Mouse (Mus musculus) embryonic facial prominence, embryonic 15.5 days (tissue): ENCODE measurements around the gene Chn1. TPM values are rescaled to one million over a fixed set of nuclear protein-coding genes. Genes with fewer than 3 reads are reported as not detected.

Source experiments
- ATAC-seq: fragments of 200-750 bp; cut with Nextera tagmentation; 2 replicates; pipeline ENCODE4 v1.8.0; 2017; ENCODE audit warnings: low read depth, moderate TSS enrichment; ENCODE audit not compliant: insufficient number of reproducible peaks, low FRiP score, low TSS enrichment
- H3K27ac ChIP-seq: fragments of 300-500 bp; sonication (generic); replicated peaks from 2 replicates; pipeline ENCODE4 v1.5.1; 2015; ENCODE audit warnings: mild to moderate bottlenecking, inconsistent platforms
- H3K27me3 ChIP-seq: fragments of 300-500 bp; sonication (generic); 2 replicates; pipeline ENCODE4 v1.6.1; 2015; ENCODE audit warnings: inconsistent platforms
- H3K36me3 ChIP-seq: fragments of 300-500 bp; sonication (generic); 2 replicates; pipeline ENCODE4 v1.6.1; 2015; ENCODE audit warnings: mild to moderate bottlenecking, inconsistent platforms
- H3K4me1 ChIP-seq: fragments of 300-500 bp; sonication (generic); 2 replicates; pipeline ENCODE4 v1.6.1; 2015; ENCODE audit warnings: inconsistent platforms
- H3K4me2 ChIP-seq: fragments of 300-500 bp; sonication (generic); replicated peaks from 2 replicates; pipeline ENCODE4 v1.6.1; 2015; ENCODE audit warnings: mild to moderate bottlenecking, inconsistent platforms
- H3K4me3 ChIP-seq: fragments of 300-500 bp; sonication (generic); replicated peaks from 2 replicates; pipeline ENCODE4 v1.5.1; 2015; ENCODE audit warnings: mild to moderate bottlenecking, inconsistent platforms
- H3K9ac ChIP-seq: fragments of 300-500 bp; sonication (generic); 2 replicates; pipeline ENCODE4 v1.6.1; 2015; ENCODE audit warnings: inconsistent platforms
- H3K9me3 ChIP-seq: fragments of 300-500 bp; sonication (generic); replicated peaks from 2 replicates; pipeline ENCODE4 v1.6.1; 2016; ENCODE audit warnings: inconsistent platforms
- WGBS: fragments of 180-500 bp; shearing (Covaris S2); methylation state at CpG from one replicate; pipeline ENCODE4 v1.1.7; 2015; 5-methylcytosine and 5-hydroxymethylcytosine counted together
- polyA plus RNA-seq: library from polyadenylated mRNA; unstranded; fragments of >200 nt; fragmentation: Nextera tagmentation; extraction: Ambion mirVana; gene quantifications from 2 replicates; pipeline ENCODE4 v1.2.1, GENCODE M21; 2015

Gene Chn1
- polyA plus RNA-seq, 1 experiment from 2014 or later, result 25.2 TPM

DNA sequence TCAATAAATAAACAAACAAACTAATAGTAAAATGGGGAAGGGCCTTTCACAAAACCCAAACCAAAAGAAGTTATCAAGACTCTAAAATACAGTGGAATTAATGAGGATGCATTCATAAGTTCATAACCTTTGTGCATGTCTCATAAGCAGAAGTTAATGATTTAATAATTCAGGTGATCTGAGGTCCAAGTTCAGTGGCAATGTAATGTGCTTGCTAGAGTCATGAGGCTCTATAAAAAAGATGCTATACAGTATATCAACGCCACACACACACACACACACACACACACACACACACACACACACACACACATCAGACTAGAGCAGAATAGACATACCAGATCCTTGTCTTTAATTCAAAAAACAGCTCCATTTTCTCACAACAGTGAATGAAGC is 28.8 kb downstream of the Chn1 start:
- no peak for ATAC-seq
- Histone ChIP-seq H3K4me2 (no peak overlapping the region), H3K9me3 (no peaks in the 10 kb centered on the region), H3K27me3 (no peaks in the 10 kb centered on the region), H3K4me1 (peaks cover 6% of the 10 kb centered on the region; the same call in 1 of the 2 replicates), H3K4me3 (no peak overlapping the region), H3K9ac (no peak overlapping the region), H3K27ac (no peak overlapping the region), H3K36me3 (no peaks in the 10 kb centered on the region)
- WGBS, result 80% methylated on average over 1 of the region's 1 CpGs

DNA sequence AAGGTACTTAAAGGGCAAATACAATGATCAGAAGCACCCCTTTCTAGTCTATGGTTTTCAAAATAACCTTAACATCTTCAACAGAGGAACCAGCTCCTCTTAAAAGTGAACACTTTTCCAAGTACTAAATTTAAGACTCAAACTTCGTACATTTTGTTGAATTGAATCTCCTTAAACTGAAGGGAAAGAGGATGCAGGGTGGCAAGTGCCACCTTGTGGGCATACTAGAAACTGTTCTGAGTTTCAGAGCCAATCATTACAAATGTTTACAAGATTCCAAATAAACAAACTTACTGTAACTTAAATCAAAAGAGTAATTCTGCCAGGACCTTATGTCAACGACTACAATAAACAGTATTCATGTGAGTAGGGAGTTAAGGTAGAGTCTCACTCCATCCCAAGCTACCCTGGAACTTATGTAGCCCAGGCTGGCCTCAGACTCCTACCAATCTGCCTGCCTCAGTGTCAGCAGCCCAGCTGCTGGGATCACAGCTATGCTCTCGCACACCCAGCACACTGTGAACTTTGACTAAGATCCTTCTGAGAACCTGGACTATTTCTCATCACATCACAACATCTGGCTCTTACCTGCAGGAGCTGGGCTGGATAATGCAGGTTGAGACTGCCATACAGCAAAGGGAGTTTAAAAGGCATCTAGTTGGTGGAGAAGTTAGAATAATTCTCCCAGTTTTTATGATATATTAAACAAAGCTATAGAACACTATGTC is 29.3 kb downstream of the Chn1 start:
- Histone ChIP-seq H3K36me3 (no peaks in the 10 kb centered on the region), H3K9ac (no peak overlapping the region), H3K27me3 (no peaks in the 10 kb centered on the region), H3K27ac (no peak overlapping the region), H3K9me3 (no peaks in the 10 kb centered on the region), H3K4me2 (no peak overlapping the region), H3K4me1 (peaks cover 6% of the 10 kb centered on the region; the same call in 1 of the 2 replicates), H3K4me3 (no peak overlapping the region)
- no peak for ATAC-seq
- WGBS, result 40% methylated on average over 3 of the region's 3 CpGs

DNA sequence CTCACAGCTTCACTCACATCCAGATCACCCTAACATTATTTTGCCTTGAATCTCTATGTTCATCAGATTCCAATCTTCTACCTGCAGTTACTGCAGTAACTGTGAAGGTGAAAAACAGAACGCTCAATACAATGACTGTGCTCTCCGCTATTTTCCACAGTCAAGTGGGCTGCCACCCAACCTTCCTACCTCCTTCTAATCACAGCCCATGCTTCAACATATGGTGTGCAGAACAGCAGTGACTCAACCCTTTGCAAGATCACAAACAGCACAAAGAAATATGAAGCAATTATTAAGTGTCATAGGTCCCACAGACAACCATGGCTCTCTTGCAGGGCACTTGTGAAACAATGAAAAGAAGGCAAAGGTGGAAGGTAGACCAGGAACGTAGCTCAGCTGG is 33.9 kb downstream of the Chn1 start:
- H3K27ac ChIP-seq, result no peak overlapping the region
- H3K9me3 ChIP-seq, result no peaks in the 10 kb centered on the region
- no peak overlapping the region for H3K4me3 ChIP-seq
- ATAC-seq, result no peak
- H3K4me1 ChIP-seq, result peaks cover 6% of the 10 kb centered on the region; the same call in 1 of the 2 replicates
- no peak overlapping the region for H3K4me2 ChIP-seq
- no peak overlapping the region for H3K9ac ChIP-seq
- H3K27me3 ChIP-seq, result no peaks in the 10 kb centered on the region
- H3K36me3 ChIP-seq, result no peaks in the 10 kb centered on the region
- WGBS, result 83% methylated on average over 3 of the region's 3 CpGs

DNA sequence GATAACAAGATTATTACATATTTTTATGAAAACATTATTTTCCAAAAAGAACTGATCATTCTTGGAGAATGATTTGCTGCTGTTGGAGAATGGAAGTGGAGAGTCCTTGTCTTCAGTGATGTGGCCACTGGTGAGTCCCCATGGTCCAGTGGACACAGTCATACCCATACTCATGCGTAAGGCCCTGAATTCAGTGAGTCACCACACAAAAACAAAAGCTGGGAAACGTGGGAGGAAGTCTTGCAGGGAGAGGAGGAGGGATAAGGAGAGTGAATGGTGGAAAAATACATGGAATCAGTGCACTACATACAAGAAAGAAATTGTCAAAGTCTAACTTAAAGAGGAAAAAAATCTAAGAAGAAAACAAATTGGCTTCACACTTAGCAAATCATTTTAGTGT is 47.3 kb downstream of the Chn1 start:
- no peak for ATAC-seq
- 66% methylated on average over 2 of the region's 2 CpGs for WGBS
- no peak overlapping the region for H3K27ac ChIP-seq

DNA sequence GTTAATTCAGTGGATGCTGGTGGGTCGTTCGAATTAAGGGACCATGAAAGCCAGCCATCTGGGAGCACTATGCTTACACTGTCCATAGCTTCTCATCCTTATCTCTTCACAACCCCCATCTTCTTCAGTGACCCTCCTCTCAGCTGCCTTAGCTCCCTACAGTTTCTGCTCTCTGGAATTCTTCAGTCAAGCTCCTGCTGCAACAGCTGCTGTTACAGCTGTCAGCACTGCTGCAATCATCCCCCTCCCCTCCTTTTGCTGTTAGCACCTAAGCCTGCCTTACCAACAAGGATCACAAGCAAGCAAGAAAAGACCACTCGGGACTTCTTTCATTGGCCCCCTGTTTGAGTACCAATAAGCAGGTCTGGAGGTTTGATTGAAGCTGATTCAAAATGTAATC is 50.2 kb downstream of the Chn1 start:
- Histone ChIP-seq H3K4me2 (no peak overlapping the region), H3K9ac (no peak overlapping the region), H3K36me3 (no peaks in the 10 kb centered on the region), H3K9me3 (no peaks in the 10 kb centered on the region), H3K27ac (no peak overlapping the region), H3K4me1 (peaks cover 10% of the 10 kb centered on the region), H3K27me3 (no peaks in the 10 kb centered on the region), H3K4me3 (no peak overlapping the region)
- no peak for ATAC-seq
- 62% methylated on average over 3 of the region's 3 CpGs for WGBS

More for the DNA sequence above, 47.3 kb downstream of the Chn1 start:
- Histone ChIP-seq H3K4me2 (no peak overlapping the region), H3K4me3 (no peak overlapping the region), H3K36me3 (no peaks in the 10 kb centered on the region), H3K9me3 (no peaks in the 10 kb centered on the region), H3K4me1 (no peaks in the 10 kb centered on the region; the same call in 1 of the 2 replicates), H3K27me3 (no peaks in the 10 kb centered on the region), H3K9ac (no peak overlapping the region)

DNA sequence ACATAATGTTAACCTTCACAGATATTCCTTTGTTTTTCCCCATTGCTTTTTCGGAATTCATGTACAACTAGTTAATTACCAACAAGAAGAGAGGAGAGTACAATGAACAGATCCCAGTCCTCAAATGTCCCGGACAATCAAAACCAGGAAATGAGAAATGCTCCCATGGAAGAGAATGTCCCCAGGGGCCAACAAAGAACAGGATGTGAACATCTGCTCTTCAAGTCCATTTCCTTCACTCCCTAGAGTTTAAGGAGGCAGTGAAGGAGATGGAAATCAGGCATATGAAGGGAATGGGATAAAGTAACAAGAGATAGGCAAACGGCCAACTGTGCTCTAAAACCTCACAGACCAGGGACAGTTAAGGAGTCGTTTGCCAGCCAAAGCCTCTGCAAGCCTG is 53.3 kb downstream of the Chn1 start:
- no peak for ATAC-seq
- H3K4me2 ChIP-seq, result no peak overlapping the region
- no peak overlapping the region for H3K9ac ChIP-seq
- no peaks in the 10 kb centered on the region for H3K27me3 ChIP-seq
- no peaks in the 10 kb centered on the region for H3K36me3 ChIP-seq
- H3K4me3 ChIP-seq, result no peak overlapping the region
- no peaks in the 10 kb centered on the region for H3K9me3 ChIP-seq
- 25% methylated on average over 4 of the region's 4 CpGs for WGBS
- peaks cover 10% of the 10 kb centered on the region for H3K4me1 ChIP-seq
- H3K27ac ChIP-seq, result no peak overlapping the region

DNA sequence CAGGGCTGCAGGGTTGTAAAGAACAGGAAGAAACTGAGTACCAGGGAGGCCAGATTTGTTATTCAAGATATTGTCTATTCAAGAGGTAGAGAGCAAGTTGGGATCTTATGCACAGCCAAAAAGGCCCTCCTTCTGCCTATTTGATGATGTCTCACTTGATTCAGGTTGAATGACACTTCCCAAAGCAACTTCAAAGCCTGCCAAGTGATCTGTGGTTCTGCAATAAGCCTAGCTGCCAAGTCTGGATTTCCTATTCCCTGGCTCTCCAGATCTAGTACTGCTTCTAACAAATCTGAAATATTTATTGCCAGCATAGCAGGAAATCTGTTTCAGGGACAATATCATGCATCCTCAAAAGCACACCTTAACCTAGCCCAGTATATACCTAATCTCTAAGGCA is 62.7 kb downstream of the Chn1 start:
- Histone ChIP-seq H3K4me3 (no peak overlapping the region), H3K36me3 (no peaks in the 10 kb centered on the region), H3K4me1 (no peaks in the 10 kb centered on the region), H3K27ac (no peak overlapping the region), H3K27me3 (no peaks in the 10 kb centered on the region), H3K9me3 (no peaks in the 10 kb centered on the region), H3K4me2 (no peak overlapping the region), H3K9ac (no peak overlapping the region)
- no peak for ATAC-seq

DNA sequence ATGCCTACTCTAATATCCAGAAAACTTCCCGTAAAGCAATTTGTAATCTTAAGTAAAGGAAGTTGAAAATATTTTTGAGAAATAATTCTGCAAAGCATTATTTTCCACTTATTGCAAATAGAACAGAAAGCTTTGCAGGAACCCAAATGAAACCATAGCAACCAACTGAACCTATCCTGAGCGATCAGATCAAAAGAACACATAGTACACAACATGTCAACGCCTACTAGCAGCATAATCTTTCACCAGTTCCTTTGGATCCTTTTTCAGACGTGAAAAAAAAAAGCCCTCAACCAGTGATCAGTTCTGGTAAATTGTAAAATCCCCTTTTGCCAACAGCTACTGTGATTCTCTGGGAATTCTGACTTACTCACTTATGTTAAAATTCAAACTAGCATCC is 82.1 kb downstream of the Chn1 start:
- Histone ChIP-seq H3K4me1 (no peaks in the 10 kb centered on the region), H3K4me2 (no peak overlapping the region)
- WGBS, result 64% methylated on average over 4 of the region's 4 CpGs

DNA sequence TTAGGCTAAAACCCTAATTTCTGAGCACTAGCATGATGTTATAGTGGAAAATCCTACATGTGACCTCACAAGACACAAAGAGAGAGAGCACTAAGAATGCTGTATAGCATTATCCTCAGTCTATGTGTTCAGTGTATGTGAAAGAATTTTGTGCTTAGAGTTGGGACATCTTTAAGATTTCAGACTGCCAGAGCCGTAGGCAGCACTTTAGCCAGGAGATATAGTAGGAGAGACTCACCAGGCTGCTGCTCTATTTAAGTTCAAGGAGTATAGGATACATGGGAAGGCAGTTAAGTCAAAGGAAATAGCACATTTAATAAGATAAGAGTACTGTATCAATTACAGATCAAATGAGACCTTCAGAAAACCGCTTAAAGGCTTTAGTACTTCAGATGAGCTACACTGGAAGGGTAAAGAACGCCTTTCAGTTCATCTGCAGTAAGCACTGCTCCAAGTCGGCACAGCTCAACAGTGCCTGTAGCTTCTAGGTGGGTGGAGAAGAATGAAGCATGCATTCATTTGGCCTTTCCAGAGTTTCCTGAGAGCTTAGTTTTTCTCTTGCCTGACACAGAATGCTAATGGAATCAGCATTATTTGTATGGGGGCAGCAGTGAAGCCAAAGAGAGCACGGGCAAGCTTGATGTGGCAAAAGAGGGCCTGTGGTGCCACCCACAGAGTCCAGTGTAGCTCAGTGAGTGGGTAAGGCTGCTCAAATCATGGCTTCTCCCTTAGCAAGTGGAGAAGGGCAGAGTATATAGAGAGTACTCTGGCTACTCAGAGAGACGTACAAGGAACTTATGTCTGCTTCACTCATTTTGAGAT is 84.2 kb downstream of the Chn1 start:
- H3K9ac ChIP-seq, result no peak overlapping the region
- no peak overlapping the region for H3K4me2 ChIP-seq
- 81% methylated on average over 6 of the region's 6 CpGs for WGBS
- H3K4me3 ChIP-seq, result no peak overlapping the region
- H3K27ac ChIP-seq, result no peak overlapping the region
- no peaks in the 10 kb centered on the region for H3K4me1 ChIP-seq
- ATAC-seq, result no peak
- no peaks in the 10 kb centered on the region for H3K9me3 ChIP-seq
- H3K27me3 ChIP-seq, result no peaks in the 10 kb centered on the region
- H3K36me3 ChIP-seq, result no peaks in the 10 kb centered on the region

More for the DNA sequence above, 82.1 kb downstream of the Chn1 start:
- ATAC-seq, result no peak
- Histone ChIP-seq H3K9ac (no peak overlapping the region), H3K36me3 (no peaks in the 10 kb centered on the region), H3K4me3 (no peak overlapping the region), H3K9me3 (no peaks in the 10 kb centered on the region), H3K27ac (no peak overlapping the region), H3K27me3 (no peaks in the 10 kb centered on the region)

DNA sequence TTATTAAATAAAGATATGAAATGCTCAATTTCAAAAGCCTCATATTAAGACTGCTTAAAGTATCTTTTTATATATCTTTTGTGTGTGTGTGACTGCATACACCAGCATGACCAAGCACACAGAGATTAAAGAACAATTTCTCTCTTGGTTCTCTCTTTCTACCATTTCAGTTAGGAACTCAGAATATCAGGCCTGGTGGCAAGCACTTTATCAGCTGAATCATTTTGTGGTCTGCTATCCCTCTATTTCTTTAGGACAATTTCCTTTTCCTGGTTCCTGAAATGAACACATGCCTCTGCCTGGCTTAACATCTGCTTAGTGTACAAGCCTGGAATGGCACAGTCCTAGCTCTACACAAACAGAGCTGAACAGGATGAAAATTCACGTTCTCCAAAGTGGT is 92.6 kb downstream of the Chn1 start:
- WGBS, result 16% methylated on average over 1 of the region's 1 CpGs
- Histone ChIP-seq H3K4me2 (no peak overlapping the region), H3K4me3 (no peak overlapping the region), H3K4me1 (no peaks in the 10 kb centered on the region), H3K27ac (0 out of 2 replicates have a peak overlapping the region, but pooled peaks have one; percentile 11), H3K36me3 (no peaks in the 10 kb centered on the region), H3K9me3 (no peaks in the 10 kb centered on the region), H3K9ac (no peak overlapping the region), H3K27me3 (no peaks in the 10 kb centered on the region)
- no peak for ATAC-seq

DNA sequence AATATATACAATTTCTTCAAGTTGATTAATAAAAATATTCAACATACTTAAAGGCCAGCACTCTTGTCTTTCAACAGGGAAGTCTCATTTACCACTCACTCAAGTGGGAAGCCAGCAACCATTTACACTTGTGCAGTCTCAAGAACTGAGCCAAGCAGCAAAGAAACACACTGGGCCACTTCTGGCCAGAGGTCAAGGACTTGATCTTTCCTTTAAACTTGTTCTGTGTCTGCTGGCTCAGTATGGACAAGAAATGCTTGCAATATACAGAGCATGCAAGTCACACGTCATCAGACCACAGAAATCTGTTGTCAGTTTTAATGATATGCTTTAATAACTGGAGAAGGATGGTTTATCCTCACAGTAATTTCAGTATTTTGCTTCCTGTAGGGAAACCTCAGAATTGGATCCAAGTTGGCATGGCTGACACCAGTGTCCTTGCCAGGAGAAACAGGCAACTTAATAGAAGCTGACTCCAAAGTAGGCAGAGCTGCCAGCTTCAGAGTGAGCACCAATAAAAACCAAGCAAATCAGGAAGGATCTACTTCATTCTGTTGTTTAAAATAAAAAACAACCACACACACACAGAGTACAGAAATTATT is 94.6 kb downstream of the Chn1 start:
- no peaks in the 10 kb centered on the region for H3K27me3 ChIP-seq
- no peaks in the 10 kb centered on the region for H3K4me1 ChIP-seq
- H3K4me2 ChIP-seq, result no peak overlapping the region
- no peak overlapping the region for H3K9ac ChIP-seq
- no peaks in the 10 kb centered on the region for H3K36me3 ChIP-seq
- no peak overlapping the region for H3K4me3 ChIP-seq
- H3K27ac ChIP-seq, result no peak overlapping the region
- WGBS, result 53% methylated on average over 1 of the region's 1 CpGs
- 0 out of 2 replicates have a peak, but pooled peaks have one; percentile 47 for ATAC-seq
- no peaks in the 10 kb centered on the region for H3K9me3 ChIP-seq
